Comparison of ENCODE assay signal across 30 mouse cellular contexts in the genomic region with DNA sequence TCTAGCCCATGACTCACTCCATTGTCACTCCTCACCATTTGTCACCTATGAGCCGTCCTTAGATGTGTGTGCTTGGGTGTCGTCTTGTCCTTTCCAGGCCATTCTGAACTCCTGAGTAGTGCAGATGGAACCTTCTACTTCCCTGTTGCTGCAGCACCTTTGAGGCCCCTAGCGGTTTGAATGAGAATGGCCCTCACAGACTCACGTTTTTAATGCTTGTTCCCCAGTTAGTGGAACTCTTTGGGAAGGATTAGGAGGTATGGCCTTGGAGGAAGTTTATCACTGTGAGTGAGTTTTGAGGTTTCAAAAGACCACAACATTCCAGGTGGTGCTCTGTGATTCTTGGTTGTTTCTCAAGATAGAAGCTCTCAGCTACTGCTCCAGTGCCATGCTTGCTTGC. TPM values are rescaled to one million over a fixed set of nuclear protein-coding genes. Genes with fewer than 3 reads are reported as not detected.
"Had no signal": no experiment of that assay in that cellular context is flagged by ENCODE, and none has a peak within 500 bp of the region (broad histone marks: within the 10 kb centered on the region; RNA-seq: fewer than 3 reads in every experiment).

No protein-coding gene starts in this region.

- ATAC-seq: midbrain, embryonic 15.5 days had no signal

- H3K27me3 ChIP-seq: limb, embryonic 15.5 days; liver, embryonic 15.5 days; lung, embryonic 15.5 days; midbrain, embryonic 15.5 days; neural tube, embryonic 13.5 days; stomach, embryonic 15.5 days had no signal

- H3K27ac ChIP-seq: limb, embryonic 12.5 days; limb, embryonic 15.5 days; liver, embryonic 15.5 days; lung, embryonic 15.5 days; macrophage; midbrain, embryonic 12.5 days; midbrain, embryonic 15.5 days; neural tube, embryonic 13.5 days; stomach, embryonic 15.5 days had no signal

- H3K4me3 ChIP-seq: limb, embryonic 12.5 days; limb, embryonic 15.5 days; liver, embryonic 15.5 days; lung, embryonic 15.5 days; midbrain, embryonic 12.5 days; midbrain, embryonic 15.5 days; myocyte; neural tube, embryonic 13.5 days; stomach, embryonic 15.5 days had no signal

- H3K9me3 ChIP-seq: limb, embryonic 15.5 days; liver, embryonic 15.5 days; lung, embryonic 15.5 days; midbrain, embryonic 12.5 days; midbrain, embryonic 15.5 days; neural tube, embryonic 13.5 days; stomach, embryonic 15.5 days had no signal

- H3K9ac ChIP-seq: limb, embryonic 12.5 days; limb, embryonic 15.5 days; liver, embryonic 15.5 days; lung, embryonic 15.5 days; midbrain, embryonic 12.5 days; midbrain, embryonic 15.5 days; neural tube, embryonic 13.5 days; stomach, embryonic 15.5 days had no signal

- H3K36me3 ChIP-seq: limb, embryonic 12.5 days; limb, embryonic 15.5 days; liver, embryonic 15.5 days; lung, embryonic 15.5 days; midbrain, embryonic 12.5 days; midbrain, embryonic 15.5 days; neural tube, embryonic 13.5 days; stomach, embryonic 15.5 days had no signal

- H3K4me1 ChIP-seq: limb, embryonic 15.5 days; liver, embryonic 15.5 days; stomach, embryonic 15.5 days had no signal

- H3K4me2 ChIP-seq: limb, embryonic 12.5 days; limb, embryonic 15.5 days; liver, embryonic 11.5 days; liver, embryonic 15.5 days; lung, embryonic 15.5 days; midbrain, embryonic 12.5 days; midbrain, embryonic 15.5 days; neural tube, embryonic 13.5 days; stomach, embryonic 15.5 days had no signal

- DNase-seq: kidney, adult 9 months; kidney, postnatal 14 days; kidney, postnatal 4 days; layer of hippocampus, postnatal 36 days; left cerebral cortex, postnatal 4 days; lung, adult 18-20 months; lung, postnatal 14 days; retina, postnatal 1 day; right cerebral cortex, postnatal 25 days; spleen, adult 18-20 months; thymus, adult 18-20 months; thymus, postnatal 36 days had no signal

RNA-seq across cellular contexts. Expression of a gene that starts 32.3 kb away (rescaled TPM):
- total RNA-seq: layer of hippocampus, adult 18-20 months; layer of hippocampus, postnatal 10 days; layer of hippocampus, postnatal 36 days; left cerebral cortex, adult 8-10 months; left cerebral cortex, postnatal 14 days; left cerebral cortex, postnatal 4 days; neutrophil, adult 5-6 weeks had no signal
- polyA plus RNA-seq: kidney, embryonic 16.5 days; limb, embryonic 12.5 days; limb, embryonic 15.5 days; liver, embryonic 11.5 days; liver, embryonic 15.5 days; lung, embryonic 15.5 days; macrophage; midbrain, embryonic 12.5 days; midbrain, embryonic 15.5 days; myocyte; neural tube, embryonic 13.5 days; stomach, embryonic 15.5 days; urinary bladder, adult 2 months had no signal
